Mouse (Mus musculus) heart, embryonic 12.5 days (tissue): Measurements from ENCODE around the gene Gmds. TPM values are rescaled to one million over a fixed set of nuclear protein-coding genes. Genes with fewer than 3 reads are reported as not detected.

ENCODE experiments used
- ATAC-seq: fragments of 200-750 bp; cut with Nextera tagmentation; 2 replicates; pipeline ENCODE4 v1.8.0; 2017; ENCODE audit warnings: moderate TSS enrichment, moderate library complexity; ENCODE audit not compliant: insufficient number of reproducible peaks, low FRiP score
- H3K27ac ChIP-seq: fragments of 300-500 bp; sonication (generic); 2 replicates; pipeline ENCODE4 v1.5.1; 2016; ENCODE audit warnings: mild to moderate bottlenecking, moderate library complexity; ENCODE audit not compliant: poor library complexity, severe bottlenecking
- H3K27me3 ChIP-seq: fragments of 300-500 bp; sonication (generic); replicated peaks from 2 replicates; pipeline ENCODE4 v1.6.1; 2016; ENCODE audit warnings: mild to moderate bottlenecking, moderate library complexity
- H3K36me3 ChIP-seq: fragments of 300-500 bp; sonication (generic); 2 replicates; pipeline ENCODE4 v1.6.1; 2016; ENCODE audit warnings: mild to moderate bottlenecking, moderate library complexity
- H3K4me1 ChIP-seq: fragments of 300-500 bp; sonication (generic); replicated peaks from 2 replicates; pipeline ENCODE4 v1.6.1; 2016; ENCODE audit warnings: mild to moderate bottlenecking
- H3K4me2 ChIP-seq: fragments of 300-500 bp; sonication (generic); 2 replicates; pipeline ENCODE4 v1.6.1; 2016; ENCODE audit warnings: mild to moderate bottlenecking, moderate library complexity
- H3K4me3 ChIP-seq: fragments of 300-500 bp; sonication (generic); 2 replicates; pipeline ENCODE4 v1.5.1; 2016; ENCODE audit warnings: mild to moderate bottlenecking
- H3K9ac ChIP-seq: fragments of 300-500 bp; sonication (generic); 2 replicates; pipeline ENCODE4 v1.6.1; 2016; ENCODE audit warnings: mild to moderate bottlenecking, moderate library complexity
- H3K9me3 ChIP-seq: fragments of 300-500 bp; sonication (generic); replicated peaks from 2 replicates; pipeline ENCODE4 v1.6.1; 2016; ENCODE audit warnings: mild to moderate bottlenecking, moderate library complexity
- WGBS: fragments of 180-500 bp; shearing (Covaris S2); methylation state at CpG from one replicate; pipeline ENCODE4 v1.1.7; 2016; 5-methylcytosine and 5-hydroxymethylcytosine counted together
- polyA plus RNA-seq: library from polyadenylated mRNA; unstranded; fragments of >200 nt; fragmentation: Nextera tagmentation; extraction: Ambion mirVana; gene quantifications from 2 replicates; pipeline ENCODE4 v1.2.1, GENCODE M21; 2016

Gmds gene
- polyA plus RNA-seq, 1 experiment from 2014 or later, result 26.9 TPM

- ATAC-seq, result no peak
Observed at GRCm38 (mm10) chr13:32317354-32317753, 21.2 kb downstream of the Gmds start.

GRCm38 (mm10) chr13:32312663-32313062 is 25.9 kb downstream of the Gmds start:
- 65% methylated on average over 3 of the region's 3 CpGs for WGBS
- Histone ChIP-seq H3K4me2 (no peak overlapping the region), H3K4me3 (no peak overlapping the region), H3K9me3 (no peaks in the 10 kb centered on the region), H3K27me3 (no peaks in the 10 kb centered on the region), H3K9ac (no peak overlapping the region), H3K27ac (no peak overlapping the region), H3K4me1 (no peaks in the 10 kb centered on the region), H3K36me3 (no peaks in the 10 kb centered on the region)
- no peak for ATAC-seq

More at GRCm38 (mm10) chr13:32317354-32317753, 21.2 kb downstream of the Gmds start:
- 73% methylated on average over 3 of the region's 3 CpGs for WGBS
- Histone ChIP-seq H3K4me1 (no peaks in the 10 kb centered on the region), H3K4me2 (no peak overlapping the region), H3K4me3 (no peak overlapping the region), H3K9ac (no peak overlapping the region), H3K36me3 (no peaks in the 10 kb centered on the region), H3K9me3 (no peaks in the 10 kb centered on the region), H3K27ac (no peak overlapping the region), H3K27me3 (no peaks in the 10 kb centered on the region)

GRCm38 (mm10) chr13:32311476-32311875 is 27.1 kb downstream of the Gmds start:
- no peaks in the 10 kb centered on the region for H3K4me1 ChIP-seq
- H3K9me3 ChIP-seq, result no peaks in the 10 kb centered on the region
- H3K36me3 ChIP-seq, result no peaks in the 10 kb centered on the region
- no peak for ATAC-seq
- no peak overlapping the region for H3K4me2 ChIP-seq
- H3K9ac ChIP-seq, result no peak overlapping the region
- no peak overlapping the region for H3K4me3 ChIP-seq
- no peak overlapping the region for H3K27ac ChIP-seq
- 88% methylated on average over 2 of the region's 2 CpGs for WGBS
- H3K27me3 ChIP-seq, result no peaks in the 10 kb centered on the region

- H3K9me3 ChIP-seq, result no peaks in the 10 kb centered on the region
- WGBS, result 16% methylated on average over 1 of the region's 1 CpGs
- no peak overlapping the region for H3K4me2 ChIP-seq
- H3K9ac ChIP-seq, result no peak overlapping the region
- H3K4me3 ChIP-seq, result no peak overlapping the region
- ATAC-seq, result no peak
- H3K36me3 ChIP-seq, result no peaks in the 10 kb centered on the region
- 0 out of 2 replicates have a peak, but pooled peaks cover 6% of the 10 kb centered on the region for H3K4me1 ChIP-seq
- H3K27ac ChIP-seq, result no peak overlapping the region; the same call in 1 of the 2 replicates
- H3K27me3 ChIP-seq, result no peaks in the 10 kb centered on the region
Observed at GRCm38 (mm10) chr13:32298456-32298855, 40.1 kb downstream of the Gmds start.

GRCm38 (mm10) chr13:32297398-32297797 is 41.1 kb downstream of the Gmds start:
- Histone ChIP-seq H3K9ac (no peak overlapping the region), H3K4me2 (no peak overlapping the region), H3K27me3 (no peaks in the 10 kb centered on the region), H3K4me3 (no peak overlapping the region), H3K27ac (no peak overlapping the region), H3K36me3 (no peaks in the 10 kb centered on the region), H3K9me3 (no peaks in the 10 kb centered on the region), H3K4me1 (0 out of 2 replicates have a peak, but pooled peaks cover 6% of the 10 kb centered on the region)
- 38% methylated on average over 5 of the region's 5 CpGs for WGBS
- ATAC-seq, result no peak

GRCm38 (mm10) chr13:32294416-32295195 is 43.9 kb downstream of the Gmds start:
- Histone ChIP-seq H3K9ac (no peak overlapping the region), H3K27ac (no peak overlapping the region), H3K9me3 (no peaks in the 10 kb centered on the region), H3K4me1 (0 out of 2 replicates have a peak, but pooled peaks cover 6% of the 10 kb centered on the region), H3K4me3 (no peak overlapping the region), H3K36me3 (no peaks in the 10 kb centered on the region), H3K4me2 (no peak overlapping the region), H3K27me3 (no peaks in the 10 kb centered on the region)
- 70% methylated on average over 3 of the region's 3 CpGs for WGBS
- no peak for ATAC-seq

GRCm38 (mm10) chr13:32272937-32273496 is 65.5 kb downstream of the Gmds start:
- Histone ChIP-seq H3K36me3 (no peaks in the 10 kb centered on the region), H3K4me3 (no peak overlapping the region), H3K27me3 (no peaks in the 10 kb centered on the region), H3K27ac (no peak overlapping the region), H3K9me3 (no peaks in the 10 kb centered on the region), H3K4me2 (no peak overlapping the region), H3K9ac (no peak overlapping the region), H3K4me1 (peaks cover 2% of the 10 kb centered on the region)
- ATAC-seq, result no peak
- 80% methylated on average over 2 of the region's 2 CpGs for WGBS

GRCm38 (mm10) chr13:32269757-32270156 is 68.8 kb downstream of the Gmds start:
- Histone ChIP-seq H3K27ac (no peak overlapping the region), H3K9ac (no peak overlapping the region), H3K4me2 (no peak overlapping the region), H3K36me3 (no peaks in the 10 kb centered on the region), H3K4me3 (no peak overlapping the region), H3K4me1 (peaks cover 9% of the 10 kb centered on the region), H3K9me3 (no peaks in the 10 kb centered on the region), H3K27me3 (no peaks in the 10 kb centered on the region)
- 68% methylated on average over 2 of the region's 2 CpGs for WGBS
- ATAC-seq, result no peak

GRCm38 (mm10) chr13:32269261-32269660 is 69.3 kb downstream of the Gmds start:
- Histone ChIP-seq H3K9ac (no peak overlapping the region), H3K4me3 (no peak overlapping the region), H3K4me2 (no peak overlapping the region), H3K27ac (no peak overlapping the region), H3K36me3 (no peaks in the 10 kb centered on the region), H3K27me3 (no peaks in the 10 kb centered on the region), H3K9me3 (no peaks in the 10 kb centered on the region), H3K4me1 (peaks cover 9% of the 10 kb centered on the region)
- ATAC-seq, result no peak
- 58% methylated on average over 2 of the region's 2 CpGs for WGBS

GRCm38 (mm10) chr13:32268284-32268683 is 70.3 kb downstream of the Gmds start:
- 27% methylated on average over 3 of the region's 3 CpGs for WGBS
- H3K9me3 ChIP-seq, result no peaks in the 10 kb centered on the region
- H3K9ac ChIP-seq, result no peak overlapping the region
- H3K27ac ChIP-seq, result no peak overlapping the region
- H3K4me2 ChIP-seq, result no peak overlapping the region
- no peaks in the 10 kb centered on the region for H3K36me3 ChIP-seq
- no peak for ATAC-seq
- H3K4me3 ChIP-seq, result no peak overlapping the region
- no peaks in the 10 kb centered on the region for H3K27me3 ChIP-seq
- peaks cover 9% of the 10 kb centered on the region for H3K4me1 ChIP-seq

- Histone ChIP-seq H3K36me3 (no peaks in the 10 kb centered on the region), H3K27me3 (no peaks in the 10 kb centered on the region), H3K9ac (no peak overlapping the region), H3K9me3 (no peaks in the 10 kb centered on the region), H3K4me1 (peaks cover 9% of the 10 kb centered on the region), H3K27ac (no peak overlapping the region), H3K4me2 (no peak overlapping the region), H3K4me3 (no peak overlapping the region)
- no peak for ATAC-seq
- 32% methylated on average over 2 of the region's 2 CpGs for WGBS
Observed at GRCm38 (mm10) chr13:32267184-32267775, 71.3 kb downstream of the Gmds start.
